Mouse (Mus musculus) liver, adult 2 months (tissue): ENCODE measurements around the gene Gm3371. TPM values are rescaled to one million over a fixed set of nuclear protein-coding genes. Genes with fewer than 3 reads are reported as not detected.
"Not testable (repeated sequence)": the region's sequence is repeated elsewhere in the genome, so short reads cannot be mapped to it uniquely, and the experiment has no call there.

Experiments
- DNase-seq: peaks from one replicate; pipeline ENCODE4 v3.0.0-alpha.2; 2011; ENCODE audit warnings: low read depth, low spot score; ENCODE audit errors: extremely low read depth
- H3K27ac ChIP-seq: fragments of 200-500 bp; replicated peaks from 2 replicates; pipeline ENCODE4 v1.5.1; 2012; ENCODE audit warnings: low read depth, mild to moderate bottlenecking, control low read depth, inconsistent platforms, low read length; ENCODE audit not compliant: insufficient read depth
- H3K27me3 ChIP-seq: fragments of 200-500 bp; 2 replicates; pipeline ENCODE4 v1.6.1; 2012; ENCODE audit warnings: mild to moderate bottlenecking, moderate library complexity, low read length, inconsistent platforms; ENCODE audit not compliant: control insufficient read depth, insufficient read depth
- H3K36me3 ChIP-seq: fragments of 200-500 bp; 2 replicates; pipeline ENCODE4 v1.6.1; 2012; ENCODE audit warnings: low read length, inconsistent platforms; ENCODE audit not compliant: control insufficient read depth, insufficient read depth
- H3K4me1 ChIP-seq: fragments of 200-500 bp; 2 replicates; pipeline ENCODE4 v1.6.1; 2011; ENCODE audit warnings: low read length; ENCODE audit not compliant: control insufficient read depth, insufficient read depth
- H3K4me3 ChIP-seq: fragments of 200-500 bp; 2 replicates; pipeline ENCODE4 v1.5.1; 2011; ENCODE audit warnings: low read depth, mild to moderate bottlenecking, control low read depth, low read length, moderate library complexity; ENCODE audit not compliant: insufficient read depth
- H3K79me2 ChIP-seq: fragments of 200-500 bp; 2 replicates; pipeline ENCODE4 v1.6.1; 2012; ENCODE audit warnings: inconsistent platforms, mild to moderate bottlenecking, low read length, moderate library complexity; ENCODE audit not compliant: control insufficient read depth, insufficient read depth
- H3K9ac ChIP-seq: fragments of 200-500 bp; 2 replicates; pipeline ENCODE4 v1.6.1; 2012; ENCODE audit warnings: low read depth, mild to moderate bottlenecking, control low read depth, inconsistent platforms, low read length
- WGBS: fragments of 180-500 bp; shearing (Covaris S2); methylation state at CpG from one replicate; pipeline ENCODE4 v1.1.7; 2018; 5-methylcytosine and 5-hydroxymethylcytosine counted together
- polyA plus RNA-seq: library from polyadenylated mRNA; depleted of rRNA; stranded (reverse); fragments of >200 nt; gene quantifications from 2 replicates; pipeline ENCODE4 v1.2.3, GENCODE M21; 2012; rRNA removed
- total RNA-seq: library from RNA; depleted of rRNA; stranded (reverse); fragments of >200 nt; gene quantifications from 2 replicates; pipeline ENCODE4 v1.2.3, GENCODE M21; 2014; rRNA removed

The Gm3371 gene
- total RNA-seq, result not detected in 2 replicates
- polyA plus RNA-seq, result not detected in 2 replicates

- WGBS, result no CpG with 5 or more reads among the region's 2 CpGs
Measured at GRCm38 (mm10) chr14:44410588-44410987, at the start of gene Gm3371. TSS of gene Gm3371 (minus strand) at chr14:44410688.

GRCm38 (mm10) chr14:44433335-44433734 lies 22.8 kb upstream of the Gm3371 start, which contains the start of gene Gm8232:
TSS of gene Gm8232 (plus strand) at chr14:44433635.
- H3K9ac ChIP-seq, H3K4me1 ChIP-seq, H3K27ac ChIP-seq, H3K4me3 ChIP-seq, H3K27me3 ChIP-seq, H3K36me3 ChIP-seq, DNase-seq, H3K79me2 ChIP-seq: not testable (repeated sequence)
- 92% methylated on average over 3 of the region's 3 CpGs for WGBS

More at GRCm38 (mm10) chr14:44410588-44410987, at the start of gene Gm3371:
- not testable (repeated sequence) for H3K27me3 ChIP-seq, DNase-seq, H3K79me2 ChIP-seq, H3K36me3 ChIP-seq, H3K27ac ChIP-seq, H3K4me1 ChIP-seq, H3K4me3 ChIP-seq, H3K9ac ChIP-seq

- H3K36me3 ChIP-seq, DNase-seq, H3K79me2 ChIP-seq, H3K4me1 ChIP-seq, H3K4me3 ChIP-seq, H3K27ac ChIP-seq, H3K9ac ChIP-seq, H3K27me3 ChIP-seq: not testable (repeated sequence)
- WGBS, result 77% methylated on average over 4 of the region's 4 CpGs
Measured at GRCm38 (mm10) chr14:44384233-44384632, 26.3 kb downstream of the Gm3371 start.

GRCm38 (mm10) chr14:44365057-44365456 lies 45.4 kb downstream of the Gm3371 start, which contains the start of gene Gm8229:
TSS of gene Gm8229 (plus strand) at chr14:44365357.
- WGBS, result 85% methylated on average over 4 of the region's 4 CpGs

GRCm38 (mm10) chr14:44362301-44362700 lies 48.2 kb downstream of the Gm3371 start:
- H3K9ac ChIP-seq, result not testable (repeated sequence)

More at GRCm38 (mm10) chr14:44365057-44365456, 45.4 kb downstream of the Gm3371 start, which contains the start of gene Gm8229:
- H3K4me1 ChIP-seq, H3K27me3 ChIP-seq, H3K36me3 ChIP-seq, DNase-seq, H3K4me3 ChIP-seq, H3K9ac ChIP-seq, H3K27ac ChIP-seq, H3K79me2 ChIP-seq: not testable (repeated sequence)

GRCm38 (mm10) chr14:44361416-44361815 lies 49.1 kb downstream of the Gm3371 start:
- 29% methylated on average over 2 of the region's 2 CpGs for WGBS
- H3K27me3 ChIP-seq, H3K79me2 ChIP-seq, H3K4me3 ChIP-seq, H3K4me1 ChIP-seq, H3K36me3 ChIP-seq, H3K9ac ChIP-seq, H3K27ac ChIP-seq, DNase-seq: not testable (repeated sequence)

More at GRCm38 (mm10) chr14:44362301-44362700, 48.2 kb downstream of the Gm3371 start:
- H3K27ac ChIP-seq, H3K36me3 ChIP-seq, H3K4me1 ChIP-seq, H3K79me2 ChIP-seq, H3K4me3 ChIP-seq, H3K27me3 ChIP-seq: not testable (repeated sequence)
- DNase-seq, result peak; percentile 0

Other genes starting within 250 kb of the Gm3371 start
- gene Gm8212, start 213.0 kb downstream of the Gm3371 start, total RNA-seq, result not detected in 2 replicates
- gene Gm8212, start 213.0 kb downstream of the Gm3371 start, polyA plus RNA-seq, result not detected in 2 replicates
- not detected in 2 replicates for gene 4930503E14Rik, start 197.4 kb downstream of the Gm3371 start, total RNA-seq
- not detected in 2 replicates for gene 4930503E14Rik, start 197.4 kb downstream of the Gm3371 start, polyA plus RNA-seq
- not detected in 2 replicates for gene Gm8220, start 125.1 kb downstream of the Gm3371 start, total RNA-seq
- not detected in 2 replicates for gene Gm8220, start 125.1 kb downstream of the Gm3371 start, polyA plus RNA-seq
- gene Gm5930, start 72.1 kb downstream of the Gm3371 start, total RNA-seq, result not detected in 2 replicates
- gene Gm5930, start 72.1 kb downstream of the Gm3371 start, polyA plus RNA-seq, result not detected in 2 replicates
- not detected in 2 replicates for gene Gm8229, start 45.3 kb downstream of the Gm3371 start, total RNA-seq
- not detected in 2 replicates for gene Gm8229, start 45.3 kb downstream of the Gm3371 start, polyA plus RNA-seq
- gene Gm8232, start 22.9 kb upstream of the Gm3371 start, total RNA-seq, result not detected in 2 replicates
- gene Gm8232, start 22.9 kb upstream of the Gm3371 start, polyA plus RNA-seq, result not detected in 2 replicates
- gene BC061237, start 81.8 kb upstream of the Gm3371 start, total RNA-seq, result not detected in 2 replicates
- not detected in 2 replicates for gene BC061237, start 81.8 kb upstream of the Gm3371 start, polyA plus RNA-seq
- not detected in 2 replicates for gene Gm17093, start 107.6 kb upstream of the Gm3371 start, total RNA-seq
- not detected in 2 replicates for gene Gm17093, start 107.6 kb upstream of the Gm3371 start, polyA plus RNA-seq
- gene Gm8247, start 172.5 kb upstream of the Gm3371 start, total RNA-seq, result not detected in 2 replicates
- not detected in 2 replicates for gene Gm8247, start 172.5 kb upstream of the Gm3371 start, polyA plus RNA-seq
- gene Gm5624, start 217.2 kb upstream of the Gm3371 start, total RNA-seq, result not detected in 2 replicates
- not detected in 2 replicates for gene Gm5624, start 217.2 kb upstream of the Gm3371 start, polyA plus RNA-seq